ENCODE assay signal across 9 mouse cellular contexts in genomic region chr13:56601199-56601598, GRCm38 (mm10). TPM values are rescaled to one million over a fixed set of nuclear protein-coding genes. Genes with fewer than 3 reads are reported as not detected.
DNase-seq lines count a peak whose midpoint lies in the region; ATAC-seq and TF ChIP-seq lines count a peak whose summit lies in the region.
"Had no signal": no experiment of that assay in that cellular context is flagged by ENCODE, and none has a peak within 500 bp of the region (broad histone marks: within the 10 kb centered on the region; RNA-seq: fewer than 3 reads in every experiment).

No protein-coding gene starts in this region.

- no peaks in the 10 kb centered on the region for H3K79me2 ChIP-seq in myocyte (ENCODE audit: control insufficient read depth, insufficient read depth)

- H3K27ac ChIP-seq in liver, embryonic 12.5 days: no peak overlapping the region
- peak overlapping the region; percentile 70 for H3K27ac ChIP-seq in embryonic facial prominence, embryonic 11.5 days (replicated peaks; ENCODE audit: low read depth, low read length)

- intact Hi-C loops in heart, postnatal 36 days (cut with DNase I): no loop called here

- TF ChIP-seq POLR2A in myocyte (IDR thresholded peaks at IDR 0.05; ENCODE audit: insufficient read length, low read depth): no peak

- H3K36me3 ChIP-seq in liver, embryonic 12.5 days: no peaks in the 10 kb centered on the region
- no peaks in the 10 kb centered on the region for H3K36me3 ChIP-seq in embryonic facial prominence, embryonic 11.5 days (replicated peaks; ENCODE audit: control insufficient read depth, insufficient read depth, low read depth, low read length)
- H3K36me3 ChIP-seq in myocyte (ENCODE audit: control insufficient read depth, insufficient read depth): no peaks in the 10 kb centered on the region

- H3K27me3 ChIP-seq in liver, embryonic 12.5 days (replicated peaks): peaks cover 9% of the 10 kb centered on the region; the same call in 1 of the 2 replicates
- no peaks in the 10 kb centered on the region for H3K27me3 ChIP-seq in embryonic facial prominence, embryonic 11.5 days (ENCODE audit: control insufficient read depth, insufficient read depth, low read length)
- H3K27me3 ChIP-seq in myocyte (ENCODE audit: control insufficient read depth, insufficient read depth, insufficient read length): no peaks in the 10 kb centered on the region

- H3K4me3 ChIP-seq in liver, embryonic 12.5 days: no peak overlapping the region
- H3K4me3 ChIP-seq in embryonic facial prominence, embryonic 11.5 days (ENCODE audit: low read depth, low read length): no peak overlapping the region
- H3K4me3 ChIP-seq in myocyte: no peak overlapping the region

- no peaks in the 10 kb centered on the region for H3K4me1 ChIP-seq in liver, embryonic 12.5 days
- H3K4me1 ChIP-seq in embryonic facial prominence, embryonic 11.5 days (ENCODE audit: control insufficient read depth, insufficient read depth, low read length): peaks cover 8% of the 10 kb centered on the region

- H3K4me2 ChIP-seq in liver, embryonic 12.5 days: no peak overlapping the region
- H3K4me2 ChIP-seq in embryonic facial prominence, embryonic 11.5 days (ENCODE audit: low read depth, low read length): no peak overlapping the region
- H3K4me2 ChIP-seq in myocyte (ENCODE audit: low read depth): peak overlapping the region; percentile 63

- H3K9me3 ChIP-seq in liver, embryonic 12.5 days (replicated peaks): no peaks in the 10 kb centered on the region
- no peaks in the 10 kb centered on the region for H3K9me3 ChIP-seq in embryonic facial prominence, embryonic 11.5 days (replicated peaks; ENCODE audit: control insufficient read depth, low read length)

- H3K9ac ChIP-seq in liver, embryonic 12.5 days: no peak overlapping the region
- peak overlapping the region; percentile 15; the same call in 1 of the 2 replicates for H3K9ac ChIP-seq in embryonic facial prominence, embryonic 11.5 days (replicated peaks; ENCODE audit: low read length)

- no peak overlapping the region for H3ac ChIP-seq in myocyte (ENCODE audit: control insufficient read depth, insufficient read length)

- 57% methylated on average over 11 of the region's 11 CpGs for WGBS in liver, embryonic 12.5 days (ENCODE audit: insufficient replicate concordance)
- 38% methylated on average over 11 of the region's 11 CpGs for WGBS in embryonic facial prominence, embryonic 11.5 days

- ATAC-seq in liver, embryonic 12.5 days: no peak
- ATAC-seq in embryonic facial prominence, embryonic 11.5 days (replicated peaks; ENCODE audit: insufficient number of reproducible peaks, low FRiP score, low TSS enrichment, low read depth): peak; percentile 66; the same call in 1 of the 2 replicates

- DNase-seq in liver: peak; percentile 45
- peak; percentile 58 for DNase-seq in embryonic facial prominence, embryonic 11.5 days (ENCODE audit: low spot score)
- peak; percentile 42 to 51 for DNase-seq in heart, postnatal 36 days
- DNase-seq in spleen, adult 18-20 months: no peak
- no peak for DNase-seq in cerebellum, adult 9-11 months
- DNase-seq in cerebellum, postnatal 36 days: no peak

TF ChIP-seq in myocyte, 11 proteins besides CTCF, POLR2A, EP300 and RAD21:
- no peak for TF ChIP-seq SRF (IDR thresholded peaks at IDR 0.05; ENCODE audit: control insufficient read depth, insufficient read length, low read depth)
- TF ChIP-seq POLR2AphosphoS2 (IDR thresholded peaks at IDR 0.05; ENCODE audit: insufficient read length, low read depth): no peak
- peak; percentile 72 for TF ChIP-seq TCF3 (IDR thresholded peaks at IDR 0.05; ENCODE audit: insufficient read length, low read depth)
- TF ChIP-seq TCF12 (IDR thresholded peaks at IDR 0.05; ENCODE audit: insufficient read depth, poor library complexity, severe bottlenecking): peak; percentile 74
- TF ChIP-seq MYOD1 (IDR thresholded peaks at IDR 0.05; ENCODE audit: control insufficient read depth in 1 of 3, insufficient read length in 2 of 3, low read depth in 2 of 3): peak in 2 of 3 experiments; percentile 79 to 83
- TF ChIP-seq MYOG (IDR thresholded peaks at IDR 0.05; ENCODE audit: control insufficient read depth in 1 of 3, insufficient read depth in 1 of 3, insufficient read length in 2 of 3, low read depth in 2 of 3): peak in 2 of 3 experiments; percentile 43 to 91
- TF ChIP-seq USF1 (IDR thresholded peaks at IDR 0.05; ENCODE audit: low read depth): no peak
- TF ChIP-seq CEBPB (IDR thresholded peaks at IDR 0.05; ENCODE audit: insufficient read depth, poor library complexity, severe bottlenecking): 0 out of 2 replicates have a peak, but pooled peaks have one; percentile 24

RNA-seq across cellular contexts. Expression of gene Tgfbi, which starts 8.1 kb away (rescaled TPM):
- polyA plus RNA-seq in liver, embryonic 12.5 days (2016; fragmentation: Nextera tagmentation; extraction: Ambion mirVana): 13.4 and 14.0 TPM in 2 replicates
- 85.8 and 93.6 TPM in 2 replicates for polyA plus RNA-seq in embryonic facial prominence, embryonic 11.5 days (2014; fragmentation: Nextera tagmentation; extraction: Ambion mirVana)
- 10 to 100 TPM; 21.1 to 25.9 TPM for total RNA-seq in heart, postnatal 36 days (2021)
- 1.8 TPM for polyA plus RNA-seq in myocyte (2012; fragmentation: generic; extraction: Trizol)

RNA-seq across cellular contexts. Expression of gene Lect2, which starts 52.9 kb away (rescaled TPM):
- 31.7 and 38.1 TPM in 2 replicates for polyA plus RNA-seq in liver, embryonic 12.5 days (2016; fragmentation: Nextera tagmentation; extraction: Ambion mirVana)
- polyA plus RNA-seq in embryonic facial prominence, embryonic 11.5 days (2014; fragmentation: Nextera tagmentation; extraction: Ambion mirVana): not detected in 2 replicates
- total RNA-seq in heart, postnatal 36 days (2021): not detected
- not detected for polyA plus RNA-seq in myocyte (2012; fragmentation: generic; extraction: Trizol)
- total RNA-seq: left cerebral cortex, postnatal 25 days had no signal

Comparison
In these comparisons a context has a peak if more than half of its experiments do, and no peak if none do; other contexts are left out.
1. DNase-seq: peak in liver (single experiment), embryonic facial prominence, embryonic 11.5 days (single experiment) and heart, postnatal 36 days (2 of 2); none in spleen, adult 18-20 months (0 of 2), cerebellum, adult 9-11 months (single experiment) and cerebellum, postnatal 36 days (0 of 2).
2. RNA of gene Lect2, which starts 52.9 kb away (polyA plus RNA-seq): 31.7 to 38.1 TPM in liver, embryonic 12.5 days; not detected in embryonic facial prominence, embryonic 11.5 days and not detected in myocyte (single experiment); every median in the first group is over 10 times any median in the second.